20 mouse cellular contexts compared by ENCODE assay signal in the genomic region with DNA sequence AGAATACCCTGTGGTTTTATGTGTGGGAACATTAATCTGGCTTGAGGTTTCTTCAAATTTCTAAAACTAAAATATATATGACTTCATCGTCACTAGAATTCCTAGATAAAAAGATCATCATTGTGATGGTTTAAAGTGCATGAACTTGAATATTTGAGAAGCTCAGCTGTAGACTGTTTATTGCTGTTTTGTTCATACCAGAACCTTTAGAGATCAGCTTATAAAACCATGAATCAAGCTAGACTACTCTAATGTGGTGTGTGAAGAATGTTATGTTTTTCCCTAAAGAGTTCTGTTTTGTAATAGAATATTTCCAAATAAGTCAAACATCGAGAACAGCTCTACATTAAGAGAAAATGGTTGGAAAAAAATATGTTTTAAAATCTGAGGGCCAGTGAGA.
"Had no signal": no experiment of that assay in that cellular context is flagged by ENCODE, and none has a peak within 500 bp of the region (broad histone marks: within the 10 kb centered on the region; RNA-seq: fewer than 3 reads in every experiment).

No protein-coding gene starts in this region.

- H3K4me3 ChIP-seq: lung, embryonic 15.5 days; megakaryocyte, embryonic 14.5 days; midbrain, embryonic 13.5 days; midbrain, embryonic 15.5 days; neural tube, embryonic 13.5 days; neural tube, embryonic 15.5 days had no signal

- H3K4me2 ChIP-seq: lung, embryonic 15.5 days; midbrain, embryonic 11.5 days; midbrain, embryonic 13.5 days; midbrain, embryonic 15.5 days; neural tube, embryonic 13.5 days; neural tube, embryonic 15.5 days had no signal

- H3K4me1 ChIP-seq: midbrain, embryonic 13.5 days; midbrain, embryonic 15.5 days; neural tube, embryonic 13.5 days; neural tube, embryonic 15.5 days had no signal

- H3K27me3 ChIP-seq: lung, embryonic 15.5 days; megakaryocyte, embryonic 14.5 days; midbrain, embryonic 13.5 days; midbrain, embryonic 15.5 days; neural tube, embryonic 13.5 days; neural tube, embryonic 15.5 days had no signal

- H3K27ac ChIP-seq: lung, embryonic 15.5 days; macrophage; midbrain, embryonic 13.5 days; midbrain, embryonic 15.5 days; neural tube, embryonic 13.5 days; neural tube, embryonic 15.5 days had no signal

- H3K9ac ChIP-seq: liver, postnatal 0 days; lung, embryonic 15.5 days; midbrain, embryonic 13.5 days; midbrain, embryonic 15.5 days; neural tube, embryonic 13.5 days; neural tube, embryonic 15.5 days had no signal

- ATAC-seq: liver, postnatal 0 days; midbrain, embryonic 13.5 days; midbrain, embryonic 15.5 days had no signal

- DNase-seq: liver, postnatal 0 days; lung, adult 2 months; lung, postnatal 10 days; lung, postnatal 36 days; retina, postnatal 1 day; right cerebral cortex, adult 18-20 months; right cerebral cortex, postnatal 25 days; right cerebral cortex, postnatal 4 days; spleen, adult 18-20 months; thymus, adult 18-20 months; thymus, postnatal 14 days; thymus, postnatal 36 days had no signal

- H3K9me3 ChIP-seq: lung, embryonic 15.5 days; megakaryocyte, embryonic 14.5 days; midbrain, embryonic 13.5 days; midbrain, embryonic 15.5 days; neural tube, embryonic 13.5 days; neural tube, embryonic 15.5 days had no signal
